8 mouse cellular contexts compared by ENCODE assay signal in the genomic region with DNA sequence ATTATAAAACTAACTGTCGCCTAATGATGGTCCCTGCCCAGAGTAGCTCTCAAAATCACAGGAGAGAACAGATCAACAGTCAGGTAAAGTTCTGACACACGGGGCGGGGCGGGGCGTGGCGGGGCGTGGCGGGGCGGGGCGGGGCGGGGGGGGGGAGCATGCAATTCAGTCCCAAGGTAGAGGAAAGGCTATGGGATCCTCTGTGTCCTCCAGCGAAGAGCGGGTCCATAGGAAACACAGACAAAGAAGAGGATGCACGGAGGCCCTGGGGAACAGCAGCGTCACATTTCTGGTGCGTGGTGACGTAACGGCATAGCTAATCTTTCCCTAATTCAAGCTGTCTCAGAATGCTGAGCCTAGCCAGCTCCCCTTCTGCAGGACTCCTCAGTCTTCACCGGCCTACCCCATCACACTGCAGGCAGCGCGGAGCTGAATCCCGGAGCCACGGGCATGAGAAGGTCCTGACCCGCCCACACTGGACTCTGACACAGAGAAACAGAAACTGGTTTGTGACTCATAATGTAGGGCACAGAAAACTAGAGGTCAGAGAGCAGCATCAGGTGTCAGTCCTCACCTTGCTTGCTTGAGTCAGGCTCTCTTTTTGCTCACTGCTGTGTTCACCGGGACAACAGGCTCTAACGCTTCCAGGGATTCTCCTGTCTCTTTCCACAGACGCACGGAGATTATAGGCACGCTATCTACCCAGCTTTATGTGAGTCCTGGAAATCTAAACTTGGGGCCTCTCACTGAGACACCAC. TPM values are rescaled to one million over a fixed set of nuclear protein-coding genes. Genes with fewer than 3 reads are reported as not detected.
DNase-seq lines count a peak whose midpoint lies in the region; ATAC-seq lines count a peak whose summit lies in the region.

No protein-coding gene starts in this region.

- WGBS in heart, embryonic 16.5 days: 55% methylated on average over 27 of the region's 29 CpGs
- WGBS in midbrain, embryonic 10.5 days: 65% methylated on average over 29 of the region's 29 CpGs

- no peaks in the 10 kb centered on the region for H3K9me3 ChIP-seq in heart, embryonic 16.5 days (replicated peaks; ENCODE audit: control insufficient read depth, low read length)
- no peaks in the 10 kb centered on the region for H3K9me3 ChIP-seq in midbrain, embryonic 10.5 days (replicated peaks)

- peak overlapping the region; percentile 35 for H3K4me3 ChIP-seq in heart, embryonic 16.5 days (ENCODE audit: low read length)
- H3K4me3 ChIP-seq in midbrain, embryonic 10.5 days: peak overlapping the region; percentile 30

- ATAC-seq in heart, embryonic 16.5 days (replicated peaks; ENCODE audit: extremely low read depth, insufficient read depth, low FRiP score): no peak
- peak; percentile 54 for ATAC-seq in erythroid progenitor cell, adult 5-6 weeks (replicated peaks; ENCODE audit: low FRiP score, poor library complexity, severe bottlenecking)

- no peak overlapping the region for H3K27ac ChIP-seq in heart, embryonic 16.5 days (ENCODE audit: low read length)
- H3K27ac ChIP-seq in midbrain, embryonic 10.5 days (replicated peaks): no peak overlapping the region

- H3K9ac ChIP-seq in heart, embryonic 16.5 days (ENCODE audit: low read length): peak overlapping the region; percentile 40; the same call in 1 of the 2 replicates

- intact Hi-C loops in heart, postnatal 25 days (cut with DNase I): no loop called here

- peak overlapping the region; percentile 58 for H3K4me2 ChIP-seq in heart, embryonic 16.5 days (ENCODE audit: low read depth, low read length)

- H3K27me3 ChIP-seq in heart, embryonic 16.5 days (ENCODE audit: control insufficient read depth, insufficient read depth, low read length): no peaks in the 10 kb centered on the region
- H3K27me3 ChIP-seq in midbrain, embryonic 10.5 days (ENCODE audit: low read depth, poor library complexity, severe bottlenecking): no peaks in the 10 kb centered on the region

- H3K4me1 ChIP-seq in heart, embryonic 16.5 days (ENCODE audit: control insufficient read depth, insufficient read depth, low read length): peaks cover 28% of the 10 kb centered on the region
- H3K4me1 ChIP-seq in midbrain, embryonic 10.5 days: peaks cover 5% of the 10 kb centered on the region; the same call in 1 of the 2 replicates

- no peak for DNase-seq in heart, postnatal 25 days (ENCODE audit: low spot score)
- DNase-seq in kidney, adult 9 months: peak; percentile 84
- peak; percentile 18 for DNase-seq in midbrain, embryonic 10.5 days (ENCODE audit: low spot score)
- no peak for DNase-seq in B cell, adult 2 months
- DNase-seq in MN1 (ENCODE audit: low spot score): no peak
- no peak for DNase-seq in cerebellum, postnatal 25 days

- no peaks in the 10 kb centered on the region for H3K36me3 ChIP-seq in heart, embryonic 16.5 days (ENCODE audit: control insufficient read depth, insufficient read depth)
- H3K36me3 ChIP-seq in midbrain, embryonic 10.5 days: no peaks in the 10 kb centered on the region

RNA-seq across cellular contexts. Expression of gene Gipc2, which starts 14.1 kb away (rescaled TPM):
- polyA plus RNA-seq in heart, embryonic 16.5 days (2015; fragmentation: Nextera tagmentation; extraction: Ambion mirVana): 5.7 and 6.4 TPM in 2 replicates
- total RNA-seq in heart, postnatal 25 days (2021): 1 to 10 TPM; 3.6 to 4.0 TPM
- not detected in 2 replicates for total RNA-seq in erythroid progenitor cell, adult 5-6 weeks (2015; ENCODE audit: low replicate concordance)
- not detected in 2 replicates for total RNA-seq in erythroid progenitor cell, adult 5-6 weeks (2017; ENCODE audit: low replicate concordance)
- 0.95 and 1.5 TPM in 2 replicates for polyA plus RNA-seq in midbrain, embryonic 10.5 days (2016; fragmentation: Nextera tagmentation; extraction: Ambion mirVana)

RNA-seq across cellular contexts. Expression of gene Dnajb4, which starts 58.2 kb away (rescaled TPM):
- 49.1 and 57.7 TPM in 2 replicates for polyA plus RNA-seq in heart, embryonic 16.5 days (2015; fragmentation: Nextera tagmentation; extraction: Ambion mirVana)
- total RNA-seq in heart, postnatal 25 days (2021): 100 to 1,000 TPM in 1 of 2 experiments, 10 to 100 TPM in 1; 87.8 to 113 TPM
- 106 and 107 TPM in 2 replicates for total RNA-seq in erythroid progenitor cell, adult 5-6 weeks (2015; ENCODE audit: low replicate concordance)
- total RNA-seq in erythroid progenitor cell, adult 5-6 weeks (2017; ENCODE audit: low replicate concordance): 101 and 164 TPM in 2 replicates
- polyA plus RNA-seq in midbrain, embryonic 10.5 days (2016; fragmentation: Nextera tagmentation; extraction: Ambion mirVana): 20.1 and 22.6 TPM in 2 replicates

RNA-seq across cellular contexts. Expression of gene Fubp1, which starts 58.3 kb away (rescaled TPM):
- polyA plus RNA-seq in heart, embryonic 16.5 days (2015; fragmentation: Nextera tagmentation; extraction: Ambion mirVana): 116 and 124 TPM in 2 replicates
- 10 to 100 TPM; 54.6 to 58.4 TPM for total RNA-seq in heart, postnatal 25 days (2021)
- total RNA-seq in erythroid progenitor cell, adult 5-6 weeks (2015; ENCODE audit: low replicate concordance): 152 and 157 TPM in 2 replicates
- 169 and 197 TPM in 2 replicates for total RNA-seq in erythroid progenitor cell, adult 5-6 weeks (2017; ENCODE audit: low replicate concordance)
- 411 and 422 TPM in 2 replicates for polyA plus RNA-seq in midbrain, embryonic 10.5 days (2016; fragmentation: Nextera tagmentation; extraction: Ambion mirVana)

Comparison
In these comparisons a context has a peak if more than half of its experiments do, and no peak if none do; other contexts are left out.
1. DNase-seq: peak in kidney, adult 9 months (single experiment) and midbrain, embryonic 10.5 days (single experiment); none in heart, postnatal 25 days (single experiment), B cell, adult 2 months (0 of 2), MN1 (single experiment) and cerebellum, postnatal 25 days (0 of 2).
2. RNA of gene Gipc2, which starts 14.1 kb away (total RNA-seq): 3.6 to 4.0 TPM in heart, postnatal 25 days; not detected in erythroid progenitor cell, adult 5-6 weeks; every median in the first group is over 4 times any median in the second.